Mouse (Mus musculus) hindbrain, embryonic 13.5 days (tissue): ENCODE data around the gene Tmem91. TPM values are rescaled to one million over a fixed set of nuclear protein-coding genes. Genes with fewer than 3 reads are reported as not detected.
A peak's percentile ranks its signal among the peaks of the same experiment; 100 is the strongest.
"Not testable (repeated sequence)": the region's sequence is repeated elsewhere in the genome, so short reads cannot be mapped to it uniquely, and the experiment has no call there.

ENCODE experiments used
- ATAC-seq: fragments of 200-750 bp; cut with Nextera tagmentation; 2 replicates; pipeline ENCODE4 v1.8.0; 2017; ENCODE audit warnings: moderate TSS enrichment; ENCODE audit not compliant: low FRiP score
- H3K27ac ChIP-seq: fragments of 300-500 bp; sonication (generic); 2 replicates; pipeline ENCODE4 v1.5.1; 2015; ENCODE audit warnings: inconsistent platforms, mild to moderate bottlenecking, moderate library complexity
- H3K27me3 ChIP-seq: fragments of 300-500 bp; sonication (generic); 2 replicates; pipeline ENCODE4 v1.6.1; 2015; ENCODE audit warnings: mild to moderate bottlenecking, inconsistent platforms
- H3K36me3 ChIP-seq: fragments of 300-500 bp; sonication (generic); 2 replicates; pipeline ENCODE4 v1.6.1; 2015; ENCODE audit warnings: mild to moderate bottlenecking, inconsistent platforms
- H3K4me1 ChIP-seq: fragments of 300-500 bp; sonication (generic); replicated peaks from 2 replicates; pipeline ENCODE4 v1.6.1; 2015; ENCODE audit warnings: inconsistent platforms
- H3K4me2 ChIP-seq: fragments of 300-500 bp; sonication (generic); 2 replicates; pipeline ENCODE4 v1.6.1; 2015; ENCODE audit warnings: inconsistent platforms, mild to moderate bottlenecking, moderate library complexity
- H3K4me3 ChIP-seq: fragments of 300-500 bp; sonication (generic); 2 replicates; pipeline ENCODE4 v1.5.1; 2015; ENCODE audit warnings: mild to moderate bottlenecking, inconsistent platforms
- H3K9ac ChIP-seq: fragments of 300-500 bp; sonication (generic); 2 replicates; pipeline ENCODE4 v1.6.1; 2015; ENCODE audit warnings: mild to moderate bottlenecking, inconsistent platforms
- H3K9me3 ChIP-seq: fragments of 300-500 bp; sonication (generic); 2 replicates; pipeline ENCODE4 v1.6.1; 2016; ENCODE audit warnings: inconsistent platforms
- WGBS: fragments of 180-500 bp; shearing (Covaris S2); methylation state at CpG from one replicate; pipeline ENCODE4 v1.1.7; 2015; 5-methylcytosine and 5-hydroxymethylcytosine counted together
- polyA plus RNA-seq: library from polyadenylated mRNA; unstranded; fragments of >200 nt; fragmentation: Nextera tagmentation; extraction: Ambion mirVana; gene quantifications from 2 replicates; pipeline ENCODE4 v1.2.1, GENCODE M21; 2015

The Tmem91 gene
- 15.6 and 16.3 TPM in 2 replicates for polyA plus RNA-seq

DNA sequence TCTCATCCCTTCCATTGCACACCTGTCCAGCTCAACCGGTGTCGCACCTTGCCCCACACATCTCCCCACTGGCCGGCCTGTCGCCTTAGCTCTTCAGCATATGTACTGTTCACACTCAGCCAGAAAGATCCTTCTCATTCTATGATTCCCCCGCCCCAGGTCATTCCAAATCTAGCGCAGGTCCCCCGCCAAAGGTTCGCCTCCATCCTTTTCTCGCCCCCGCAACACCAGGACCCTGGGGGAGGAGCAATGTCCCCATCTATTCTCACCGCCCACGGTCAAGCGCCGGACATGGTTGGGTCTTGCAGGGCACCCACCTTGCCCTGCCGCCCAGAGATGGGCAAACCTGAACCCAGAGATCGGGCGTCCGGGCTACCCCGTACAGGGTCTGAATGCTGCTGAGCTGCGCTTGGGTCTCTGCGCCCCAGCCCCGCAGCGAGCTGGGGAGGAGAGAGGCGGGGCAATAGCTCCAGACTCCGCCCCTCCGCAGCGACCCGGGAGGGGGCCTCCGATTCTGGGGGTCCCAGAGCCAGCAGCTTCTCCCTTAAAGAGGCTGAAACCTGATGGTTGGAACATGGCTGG is at the start of gene Tmem91:
TSS of gene Tmem91 (minus strand) at position 448 of the 582 bp plus-strand sequence.
- peak; percentile 60 for ATAC-seq
- WGBS = 4% methylated on average over 29 of the region's 29 CpGs
- Histone ChIP-seq H3K4me1 (peaks cover 14% of the 10 kb centered on the region), H3K9ac (peak within 1 kb of the TSS; percentile 72), H3K27ac (no peak within 1 kb of the TSS), H3K4me2 (peak within 1 kb of the TSS; percentile 67), H3K36me3 (0 out of 2 replicates have a peak, but pooled peaks cover 5% of the 10 kb centered on the region), H3K27me3 (peaks cover 58% of the 10 kb centered on the region), H3K4me3 (peak within 1 kb of the TSS; percentile 43), H3K9me3 (no peaks in the 10 kb centered on the region)

DNA sequence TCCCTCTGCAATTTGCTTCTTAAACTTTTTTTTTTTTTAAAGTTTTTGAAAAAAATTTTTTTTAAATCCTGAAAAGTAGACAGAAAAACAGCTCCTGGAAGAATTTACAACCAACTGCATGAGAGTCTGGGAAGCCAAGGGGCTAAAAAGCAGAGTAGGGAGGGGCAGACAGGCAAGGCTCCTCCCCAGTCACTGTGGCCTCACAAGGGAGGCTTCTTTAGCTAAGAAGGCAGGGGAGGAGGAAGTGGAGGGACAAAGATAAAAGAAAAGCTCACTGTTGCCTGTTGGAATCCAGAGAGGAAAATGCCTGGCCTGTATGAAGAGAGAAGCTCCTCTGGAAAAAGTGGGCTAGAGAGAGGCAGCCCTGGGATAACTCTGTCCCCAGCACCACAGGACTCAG is 46.8 kb upstream of the Tmem91 start:
- H3K9ac ChIP-seq, H3K4me2 ChIP-seq, H3K27ac ChIP-seq, ATAC-seq, H3K9me3 ChIP-seq, H3K4me3 ChIP-seq, H3K27me3 ChIP-seq: not testable (repeated sequence)
- peaks cover 18% of the 10 kb centered on the region for H3K4me1 ChIP-seq
- peaks cover 66% of the 10 kb centered on the region for H3K36me3 ChIP-seq

DNA sequence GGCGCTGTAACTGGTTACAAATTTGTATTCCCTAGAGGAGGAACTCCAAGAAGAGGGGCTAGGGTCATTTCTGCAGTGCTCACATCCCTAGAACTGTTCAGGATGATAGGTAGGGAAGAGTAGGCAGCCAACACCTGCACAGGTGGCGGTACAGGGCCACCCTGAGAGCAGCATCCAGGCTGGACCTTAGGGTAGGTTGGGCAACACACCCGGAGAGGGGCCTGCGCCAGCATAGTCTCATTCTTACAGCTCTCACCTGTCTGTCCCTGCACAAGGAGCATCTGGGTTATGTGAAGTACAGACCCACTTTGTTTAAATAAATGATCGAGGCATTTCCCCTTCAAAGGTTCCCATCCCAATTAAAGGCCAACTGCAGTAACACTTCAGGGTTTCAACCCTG is 45.8 kb upstream of the Tmem91 start:
- H3K9ac ChIP-seq = no peak overlapping the region
- H3K4me3 ChIP-seq = no peak overlapping the region
- peaks cover 18% of the 10 kb centered on the region for H3K4me1 ChIP-seq
- ATAC-seq = no peak
- no peaks in the 10 kb centered on the region for H3K27me3 ChIP-seq
- no peak overlapping the region for H3K27ac ChIP-seq
- H3K9me3 ChIP-seq = no peaks in the 10 kb centered on the region
- H3K36me3 ChIP-seq = peaks cover 64% of the 10 kb centered on the region
- H3K4me2 ChIP-seq = no peak overlapping the region
- WGBS = 91% methylated on average over 5 of the region's 5 CpGs

DNA sequence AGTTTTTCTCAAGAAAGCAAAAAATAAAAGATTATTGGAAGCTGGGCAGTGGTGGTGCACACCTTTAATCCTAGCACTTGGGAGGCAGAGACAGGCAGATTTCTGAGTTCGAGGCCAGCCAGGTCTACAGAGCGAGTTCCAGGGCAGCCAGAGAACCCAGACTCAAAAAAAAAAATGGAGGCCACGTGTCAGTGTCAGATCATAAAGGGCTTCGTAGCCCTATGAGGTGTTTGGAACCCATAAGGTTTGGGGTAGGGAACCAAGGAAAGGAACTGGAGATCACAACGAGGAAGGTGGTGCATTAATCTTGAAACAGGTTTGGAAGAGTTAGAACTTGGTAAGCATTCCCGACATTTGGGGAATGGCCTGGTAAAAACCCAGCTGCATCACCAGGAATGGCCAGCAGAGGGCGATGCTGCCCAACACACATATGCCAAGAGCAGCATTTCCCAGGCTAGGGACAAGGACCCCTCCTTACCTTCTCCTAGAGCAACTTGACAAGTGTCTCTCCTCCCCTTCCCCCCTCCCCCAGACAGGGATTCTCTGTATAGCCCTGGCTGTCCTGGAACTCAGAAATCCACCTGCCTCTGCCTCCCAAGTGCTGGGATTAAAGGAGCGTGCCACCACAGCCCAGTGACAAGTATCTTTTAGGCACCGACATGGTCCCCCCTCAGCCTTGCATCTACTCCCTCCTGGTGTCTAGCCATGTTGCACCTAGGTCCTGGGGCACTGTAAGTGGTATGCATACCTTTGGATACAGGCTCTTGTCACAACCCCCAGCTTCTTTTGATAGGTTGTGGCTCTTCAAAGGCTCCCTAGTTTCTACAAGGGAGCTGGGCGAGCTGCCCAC is 45.0 kb upstream of the Tmem91 start:
- Histone ChIP-seq H3K27me3 (no peaks in the 10 kb centered on the region), H3K9me3 (no peaks in the 10 kb centered on the region), H3K36me3 (peaks cover 64% of the 10 kb centered on the region), H3K9ac (no peak overlapping the region), H3K27ac (no peak overlapping the region), H3K4me3 (no peak overlapping the region), H3K4me2 (peak overlapping the region; percentile 94; the same call in 1 of the 2 replicates), H3K4me1 (peaks cover 18% of the 10 kb centered on the region)
- peak; percentile 36 for ATAC-seq
- 62% methylated on average over 10 of the region's 10 CpGs for WGBS

DNA sequence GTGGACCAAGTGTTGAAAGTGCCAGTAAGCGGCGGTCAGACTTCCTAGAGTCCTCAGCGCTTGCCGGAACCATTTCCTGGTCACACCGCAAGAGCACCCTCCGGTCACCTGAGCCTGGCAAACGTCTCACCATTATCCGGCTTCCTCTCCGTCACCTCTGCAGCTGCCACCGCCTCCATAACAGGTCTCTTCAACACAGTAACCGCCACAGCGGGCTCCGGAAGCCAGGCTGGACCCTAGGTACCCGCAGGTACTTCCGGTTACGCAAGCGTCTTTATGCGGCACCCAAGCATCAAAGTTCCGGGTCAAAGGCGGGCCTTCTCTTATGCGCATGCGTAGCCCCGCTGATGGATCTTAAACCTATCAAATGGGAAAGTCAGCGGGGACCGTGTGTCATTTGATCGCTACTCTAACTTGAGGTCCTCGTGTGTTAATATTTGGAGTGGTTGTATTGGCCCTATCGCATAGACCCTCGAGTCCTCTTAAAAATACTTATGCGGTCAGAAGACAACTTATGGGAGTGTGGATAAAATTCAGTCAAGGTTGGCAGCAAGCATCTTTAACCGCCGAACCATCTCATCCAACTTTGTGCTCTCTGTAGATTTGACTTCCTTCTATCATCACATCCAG is 43.9 kb upstream of the Tmem91 start, which contains the start of gene Ccdc97:
TSS of gene Ccdc97 (minus strand) at position 301 of the 630 bp plus-strand sequence.
- peak within 1 kb of the TSS; percentile 94 for H3K4me2 ChIP-seq
- peak within 1 kb of the TSS; percentile 53 for H3K4me3 ChIP-seq
- peak within 1 kb of the TSS; percentile 77 for H3K27ac ChIP-seq
- 5% methylated on average over 32 of the region's 32 CpGs for WGBS
- peak within 1 kb of the TSS; percentile 75 for H3K9ac ChIP-seq
- peaks cover 64% of the 10 kb centered on the region for H3K36me3 ChIP-seq
- peak; percentile 86 for ATAC-seq
- peaks cover 18% of the 10 kb centered on the region for H3K4me1 ChIP-seq
- H3K9me3 ChIP-seq = no peaks in the 10 kb centered on the region
- H3K27me3 ChIP-seq = no peaks in the 10 kb centered on the region

DNA sequence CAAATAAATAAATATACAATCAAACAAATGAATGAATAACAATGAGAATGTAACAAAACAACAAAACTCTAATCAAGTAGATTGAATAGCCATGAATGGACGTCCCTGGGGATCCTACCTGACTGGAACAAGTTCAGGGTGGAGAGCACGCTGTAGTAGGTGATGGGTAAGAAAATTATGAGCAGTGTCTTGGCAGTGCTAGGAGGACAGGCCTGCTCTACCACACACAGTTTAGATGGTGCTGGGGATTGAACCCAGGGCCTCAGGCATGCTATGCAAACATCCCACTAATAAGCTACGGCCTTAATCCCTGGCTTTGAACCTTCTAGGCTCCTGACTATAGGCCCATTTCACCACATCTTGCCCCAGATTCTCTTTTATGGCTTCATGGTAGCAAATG is 42.5 kb upstream of the Tmem91 start:
- Histone ChIP-seq H3K9ac (0 out of 2 replicates have a peak overlapping the region, but pooled peaks have one; percentile 75), H3K9me3 (no peaks in the 10 kb centered on the region), H3K27me3 (no peaks in the 10 kb centered on the region), H3K4me2 (peak overlapping the region; percentile 94), H3K36me3 (peaks cover 64% of the 10 kb centered on the region), H3K27ac (no peak overlapping the region), H3K4me3 (0 out of 2 replicates have a peak overlapping the region, but pooled peaks have one; percentile 9), H3K4me1 (peaks cover 18% of the 10 kb centered on the region)
- WGBS = 92% methylated on average over 3 of the region's 3 CpGs
- no peak for ATAC-seq

DNA sequence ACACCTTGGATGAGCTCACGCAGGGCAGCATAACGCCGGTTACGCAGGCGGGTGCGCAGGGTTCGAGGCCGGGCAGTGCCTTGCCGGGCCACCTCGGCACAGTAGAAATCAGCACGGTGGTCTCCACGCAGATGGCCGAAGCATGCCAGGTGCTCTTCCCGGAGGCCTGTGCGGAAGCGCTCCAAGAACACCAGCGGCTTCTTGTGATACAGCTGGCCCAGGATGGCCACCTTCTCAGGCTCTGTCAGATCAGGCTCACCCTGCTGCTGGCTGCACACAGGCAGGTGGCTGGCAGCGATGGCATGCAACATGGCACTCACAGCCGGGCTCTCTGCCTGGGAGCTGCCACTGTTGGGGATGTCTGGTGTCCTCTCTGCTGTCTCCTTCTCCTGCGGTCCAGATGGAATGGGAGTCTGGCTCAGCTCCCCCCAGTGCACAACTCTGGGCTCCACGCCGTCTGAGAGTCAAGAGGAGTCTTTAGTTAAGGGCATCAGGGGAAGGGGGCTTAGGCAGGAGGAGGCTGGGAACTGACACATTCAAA is 40.8 kb upstream of the Tmem91 start:
- WGBS = 96% methylated on average over 22 of the region's 22 CpGs
- Histone ChIP-seq H3K9me3 (no peaks in the 10 kb centered on the region), H3K4me2 (no peak overlapping the region), H3K36me3 (peaks cover 57% of the 10 kb centered on the region), H3K4me3 (no peak overlapping the region), H3K9ac (no peak overlapping the region), H3K27ac (no peak overlapping the region), H3K27me3 (no peaks in the 10 kb centered on the region), H3K4me1 (peaks cover 34% of the 10 kb centered on the region)
- ATAC-seq = no peak

DNA sequence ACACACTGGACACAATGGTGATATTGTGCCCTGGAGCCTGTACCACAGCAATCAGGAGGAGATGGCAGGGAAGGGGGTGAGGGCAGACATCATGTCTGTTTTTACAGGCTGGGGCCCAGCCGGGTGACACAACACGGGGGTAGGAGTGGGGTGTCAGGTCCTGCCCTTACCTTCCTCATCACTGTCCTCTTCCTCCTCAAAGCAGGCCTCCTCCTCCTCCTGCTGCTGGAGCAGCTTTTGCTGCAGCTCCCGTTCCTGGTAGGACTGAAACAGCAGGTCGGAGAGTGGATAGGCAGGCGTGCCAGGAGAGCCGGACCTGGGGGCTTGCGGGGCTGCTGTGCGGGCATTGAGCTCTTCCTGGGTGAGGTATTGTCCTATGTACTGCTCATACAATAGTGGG is 39.6 kb upstream of the Tmem91 start:
- Histone ChIP-seq H3K9ac (no peak overlapping the region), H3K4me1 (peaks cover 43% of the 10 kb centered on the region), H3K4me2 (no peak overlapping the region), H3K27ac (no peak overlapping the region), H3K27me3 (no peaks in the 10 kb centered on the region), H3K4me3 (no peak overlapping the region), H3K36me3 (peaks cover 52% of the 10 kb centered on the region), H3K9me3 (no peaks in the 10 kb centered on the region)
- ATAC-seq = no peak
- 97% methylated on average over 8 of the region's 8 CpGs for WGBS

DNA sequence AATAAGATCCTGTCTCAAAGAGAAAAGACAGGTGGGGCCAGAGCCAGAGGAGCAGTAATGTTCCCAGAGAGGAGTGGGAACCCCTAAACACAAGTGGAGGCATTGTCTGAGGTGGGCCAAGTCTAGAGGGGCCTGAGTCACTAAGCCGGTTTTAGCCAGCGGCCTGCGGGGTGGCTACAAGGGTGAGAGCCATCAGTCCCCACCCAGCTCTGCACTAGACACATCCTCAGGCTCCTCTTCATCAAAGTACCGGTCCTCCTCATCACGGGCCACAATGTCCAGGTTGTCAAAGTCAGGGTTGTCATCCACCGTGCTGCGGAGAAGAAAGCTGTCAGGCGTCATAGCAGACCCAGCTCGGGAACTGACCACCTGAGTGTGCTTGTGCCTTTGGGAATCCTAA is 37.8 kb upstream of the Tmem91 start:
- Histone ChIP-seq H3K4me3 (no peak overlapping the region), H3K4me1 (peaks cover 32% of the 10 kb centered on the region), H3K27ac (no peak overlapping the region), H3K9ac (no peak overlapping the region), H3K4me2 (no peak overlapping the region), H3K27me3 (no peaks in the 10 kb centered on the region), H3K9me3 (no peaks in the 10 kb centered on the region), H3K36me3 (peaks cover 52% of the 10 kb centered on the region)
- WGBS = 92% methylated on average over 9 of the region's 9 CpGs
- ATAC-seq = no peak

DNA sequence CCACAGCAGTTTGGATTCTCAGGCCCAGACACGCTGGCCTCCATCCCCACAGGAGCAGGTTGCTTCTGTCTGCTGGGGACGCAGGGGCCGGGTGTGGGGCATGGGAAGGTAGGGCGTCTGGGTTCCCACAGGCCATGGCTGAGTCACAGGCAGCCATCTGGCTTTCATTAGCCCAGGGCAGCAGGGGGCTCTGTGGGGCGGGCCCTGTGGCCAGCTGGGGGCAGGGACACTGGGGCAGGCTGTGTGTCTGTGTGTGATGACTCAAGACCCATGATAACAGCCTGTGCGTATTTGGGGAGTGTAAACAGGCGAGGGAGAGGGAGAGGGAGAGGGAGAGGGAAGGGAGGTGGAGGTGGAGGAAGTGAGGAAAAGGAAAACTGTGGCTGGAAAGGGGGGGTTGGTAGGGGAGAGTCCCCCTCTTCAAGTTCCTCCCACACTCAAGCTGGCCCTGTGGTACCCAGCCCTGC is 36.8 kb upstream of the Tmem91 start:
- no peak for ATAC-seq
- Histone ChIP-seq H3K36me3 (peaks cover 49% of the 10 kb centered on the region), H3K4me1 (peaks cover 28% of the 10 kb centered on the region), H3K9me3 (no peaks in the 10 kb centered on the region), H3K4me3 (no peak overlapping the region), H3K4me2 (no peak overlapping the region), H3K27me3 (no peaks in the 10 kb centered on the region), H3K9ac (no peak overlapping the region), H3K27ac (peak overlapping the region; percentile 30; the same call in 1 of the 2 replicates)
- 29% methylated on average over 7 of the region's 7 CpGs for WGBS

DNA sequence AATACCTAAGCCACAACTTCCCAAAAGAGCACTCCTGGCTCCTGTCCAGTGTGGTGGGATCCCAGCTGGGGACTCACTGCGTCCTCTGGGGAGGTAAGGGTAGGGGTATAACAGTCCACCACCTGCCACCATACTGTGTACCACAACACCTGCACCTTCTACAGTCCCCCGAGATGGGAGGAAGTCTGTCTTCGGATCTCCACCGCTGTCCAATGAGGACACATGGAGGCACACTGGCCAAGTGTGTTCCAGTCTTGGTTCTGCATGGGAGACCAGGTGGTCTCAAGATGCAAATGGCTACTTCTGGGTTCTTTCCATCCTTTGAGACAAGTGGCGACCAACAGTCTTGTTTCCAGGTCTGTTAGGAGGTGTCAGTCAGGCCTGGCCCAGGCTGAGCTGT is 36.2 kb upstream of the Tmem91 start:
- Histone ChIP-seq H3K27me3 (peaks cover 2% of the 10 kb centered on the region; the same call in 1 of the 2 replicates), H3K27ac (peak overlapping the region; percentile 30; the same call in 1 of the 2 replicates), H3K9me3 (no peaks in the 10 kb centered on the region), H3K9ac (no peak overlapping the region; the same call in 1 of the 2 replicates), H3K4me1 (peaks cover 28% of the 10 kb centered on the region), H3K36me3 (peaks cover 44% of the 10 kb centered on the region), H3K4me2 (no peak overlapping the region), H3K4me3 (no peak overlapping the region)
- WGBS = 63% methylated on average over 5 of the region's 5 CpGs
- ATAC-seq = 0 out of 2 replicates have a peak, but pooled peaks have one; percentile 22
